Mouse (Mus musculus) telencephalon, adult 2 months (tissue): ENCODE results near the gene Tmcc2.
"Not testable (repeated sequence)": the region's sequence is repeated elsewhere in the genome, so short reads cannot be mapped to it uniquely, and the experiment has no call there.

Experiments
- DNase-seq: peaks from one replicate; pipeline ENCODE4 v3.0.0-alpha.2; 2011; ENCODE audit warnings: low read depth, low spot score

Tmcc2 gene

GRCm38 (mm10) chr1:132367692-132368506, 23.2 kb downstream of the Tmcc2 start:
- no peak for DNase-seq

- no peak for DNase-seq
Observed at GRCm38 (mm10) chr1:132366937-132367336, 24.1 kb downstream of the Tmcc2 start.

- DNase-seq, result no peak
Observed at GRCm38 (mm10) chr1:132366235-132366634, 24.8 kb downstream of the Tmcc2 start.

- no peak for DNase-seq
Observed at GRCm38 (mm10) chr1:132365645-132366044, 25.4 kb downstream of the Tmcc2 start.

- no peak for DNase-seq
Observed at GRCm38 (mm10) chr1:132364896-132365557, 26.1 kb downstream of the Tmcc2 start.

GRCm38 (mm10) chr1:132364388-132364787, 26.7 kb downstream of the Tmcc2 start:
- no peak for DNase-seq

- no peak for DNase-seq
Observed at GRCm38 (mm10) chr1:132361959-132362358, 29.1 kb downstream of the Tmcc2 start.

GRCm38 (mm10) chr1:132356841-132357240, 34.2 kb downstream of the Tmcc2 start:
- no peak for DNase-seq

- DNase-seq, result peak; percentile 60
Observed at GRCm38 (mm10) chr1:132355841-132356242, 35.2 kb downstream of the Tmcc2 start.

- DNase-seq, result no peak
Observed at GRCm38 (mm10) chr1:132355162-132355601, 35.9 kb downstream of the Tmcc2 start.

- no peak for DNase-seq
Observed at GRCm38 (mm10) chr1:132354234-132354633, 36.8 kb downstream of the Tmcc2 start.

GRCm38 (mm10) chr1:132353389-132353788, 37.7 kb downstream of the Tmcc2 start:
- DNase-seq, result no peak

GRCm38 (mm10) chr1:132351058-132351457, 40.0 kb downstream of the Tmcc2 start:
- DNase-seq, result no peak

GRCm38 (mm10) chr1:132349601-132350000, 41.5 kb downstream of the Tmcc2 start:
- not testable (repeated sequence) for DNase-seq

GRCm38 (mm10) chr1:132349049-132349448, 42.0 kb downstream of the Tmcc2 start:
- not testable (repeated sequence) for DNase-seq

GRCm38 (mm10) chr1:132348401-132348800, 42.7 kb downstream of the Tmcc2 start:
- no peak for DNase-seq

GRCm38 (mm10) chr1:132346951-132347350, 44.1 kb downstream of the Tmcc2 start:
- no peak for DNase-seq

- no peak for DNase-seq
Observed at GRCm38 (mm10) chr1:132346134-132346851, 44.8 kb downstream of the Tmcc2 start.

- DNase-seq, result no peak
Observed at GRCm38 (mm10) chr1:132345514-132345913, 45.6 kb downstream of the Tmcc2 start.

- no peak for DNase-seq
Observed at GRCm38 (mm10) chr1:132343656-132344055, 47.4 kb downstream of the Tmcc2 start.

GRCm38 (mm10) chr1:132343191-132343590, 47.9 kb downstream of the Tmcc2 start:
- no peak for DNase-seq

GRCm38 (mm10) chr1:132342518-132342917, 48.6 kb downstream of the Tmcc2 start:
- DNase-seq, result no peak
